Mouse (Mus musculus): ENCODE measurements around the gene Vps13d.

Vps13d gene

GRCm38 (mm10) chr4:144983821-144984371 is 210.9 kb downstream of the Vps13d start:
- in situ Hi-C loops (cut with MboI; ENCODE audit: low sequenced_read_pairs) = no loop called here

GRCm38 (mm10) chr4:144983228-144983744 is 211.5 kb downstream of the Vps13d start:
- in situ Hi-C loops (cut with MboI; ENCODE audit: low sequenced_read_pairs) = no loop called here

- in situ Hi-C loops (cut with MboI; ENCODE audit: low sequenced_read_pairs) = no loop called here
These were observed 213.8 kb downstream of the Vps13d start for GRCm38 (mm10) chr4:144980811-144981551.

- in situ Hi-C loops (cut with MboI; ENCODE audit: low sequenced_read_pairs) = no loop called here
These were observed 214.7 kb downstream of the Vps13d start for GRCm38 (mm10) chr4:144980110-144980509.

GRCm38 (mm10) chr4:144978039-144978438 is 216.8 kb downstream of the Vps13d start:
- in situ Hi-C loops (cut with MboI; ENCODE audit: low sequenced_read_pairs) = no loop called here

- in situ Hi-C loops (cut with MboI; ENCODE audit: low sequenced_read_pairs) = no loop called here
These were observed 217.7 kb downstream of the Vps13d start for GRCm38 (mm10) chr4:144977057-144977456.

GRCm38 (mm10) chr4:144975505-144975904 is 219.3 kb downstream of the Vps13d start:
- in situ Hi-C loops (cut with MboI; ENCODE audit: low sequenced_read_pairs) = no loop called here

- in situ Hi-C loops (cut with MboI; ENCODE audit: low sequenced_read_pairs) = no loop called here
These were observed 220.3 kb downstream of the Vps13d start for GRCm38 (mm10) chr4:144974458-144974857.

GRCm38 (mm10) chr4:144972948-144973720 is 221.7 kb downstream of the Vps13d start:
- in situ Hi-C loops (cut with MboI; ENCODE audit: low sequenced_read_pairs) = no loop called here

- in situ Hi-C loops (cut with MboI; ENCODE audit: low sequenced_read_pairs) = no loop called here
These were observed 223.8 kb downstream of the Vps13d start for GRCm38 (mm10) chr4:144971048-144971447.

- in situ Hi-C loops (cut with MboI; ENCODE audit: low sequenced_read_pairs) = no loop called here
These were observed 225.8 kb downstream of the Vps13d start for GRCm38 (mm10) chr4:144969030-144969429.

- in situ Hi-C loops (cut with MboI; ENCODE audit: low sequenced_read_pairs) = no loop called here
These were observed 226.4 kb downstream of the Vps13d start for GRCm38 (mm10) chr4:144968371-144968770.

- in situ Hi-C loops (cut with MboI; ENCODE audit: low sequenced_read_pairs) = no loop called here
These were observed 229.6 kb downstream of the Vps13d start for GRCm38 (mm10) chr4:144965255-144965654.

- in situ Hi-C loops (cut with MboI; ENCODE audit: low sequenced_read_pairs) = no loop called here
These were observed 233.1 kb downstream of the Vps13d start for GRCm38 (mm10) chr4:144961696-144962095.

GRCm38 (mm10) chr4:144961232-144961631 is 233.6 kb downstream of the Vps13d start:
- in situ Hi-C loops (cut with MboI; ENCODE audit: low sequenced_read_pairs) = no loop called here

GRCm38 (mm10) chr4:144960188-144960904 is 234.5 kb downstream of the Vps13d start:
- in situ Hi-C loops (cut with MboI; ENCODE audit: low sequenced_read_pairs) = no loop called here

GRCm38 (mm10) chr4:144957721-144958120 is 237.1 kb downstream of the Vps13d start:
- in situ Hi-C loops (cut with MboI; ENCODE audit: low sequenced_read_pairs) = no loop called here

- in situ Hi-C loops (cut with MboI; ENCODE audit: low sequenced_read_pairs) = no loop called here
These were observed 237.6 kb downstream of the Vps13d start for GRCm38 (mm10) chr4:144957186-144957585.

GRCm38 (mm10) chr4:144956293-144956692 is 238.5 kb downstream of the Vps13d start:
- in situ Hi-C loops (cut with MboI; ENCODE audit: low sequenced_read_pairs) = no loop called here

GRCm38 (mm10) chr4:144955863-144956262 is 238.9 kb downstream of the Vps13d start:
- in situ Hi-C loops (cut with MboI; ENCODE audit: low sequenced_read_pairs) = no loop called here

GRCm38 (mm10) chr4:144953421-144953820 is 241.4 kb downstream of the Vps13d start:
- in situ Hi-C loops (cut with MboI; ENCODE audit: low sequenced_read_pairs) = no loop called here

Data from CH12F3 (cell line).